Mouse (Mus musculus): ENCODE data around the gene Pltp. TPM values are rescaled to one million over a fixed set of nuclear protein-coding genes. Genes with fewer than 3 reads are reported as not detected.

Gene Pltp
- polyA plus RNA-seq, 1 experiment from 2014 or later, result 28.1 TPM

DNA sequence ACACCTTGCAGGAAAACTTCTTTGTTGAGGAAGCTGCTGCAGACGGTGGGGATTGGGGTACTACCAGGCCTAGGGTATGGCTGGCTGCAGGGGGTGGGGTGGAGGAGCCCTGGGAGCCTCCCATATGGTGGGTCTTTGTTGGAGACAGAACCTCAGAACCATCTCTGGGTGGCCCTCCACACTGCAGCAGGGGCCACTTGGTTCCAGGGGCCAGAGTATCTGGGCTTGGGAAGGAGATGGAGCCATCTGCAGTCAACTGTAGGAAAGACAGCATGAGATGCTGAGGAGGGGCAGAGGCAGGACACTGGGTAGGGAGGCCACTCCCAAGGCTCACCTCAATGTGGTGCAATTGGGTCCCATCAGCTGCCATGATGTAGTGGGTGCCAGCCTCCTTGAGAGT lies 37.1 kb upstream of the Pltp start:
- H3K27me3 ChIP-seq (replicated peaks; ENCODE audit: control insufficient read depth, insufficient read depth, low read length), result no peaks in the 10 kb centered on the region
- no peaks in the 10 kb centered on the region for H3K4me1 ChIP-seq (replicated peaks; ENCODE audit: control insufficient read depth, insufficient read depth, low read length)
- no peaks in the 10 kb centered on the region for H3K9me3 ChIP-seq (ENCODE audit: control insufficient read depth, low read length)
- no peak overlapping the region for H3K9ac ChIP-seq (ENCODE audit: low read length)
- DNase-seq (ENCODE audit: low spot score), result no peak
- H3K36me3 ChIP-seq (ENCODE audit: control insufficient read depth, insufficient read depth, low read length), result peaks cover 100% of the 10 kb centered on the region
- no peak for ATAC-seq (replicated peaks; ENCODE audit: low FRiP score, low TSS enrichment, low read depth)
- H3K4me3 ChIP-seq (ENCODE audit: low read depth, low read length), result no peak overlapping the region
- no peak overlapping the region for H3K27ac ChIP-seq (ENCODE audit: low read depth)
- WGBS, result 93% methylated on average over 1 of the region's 1 CpGs
- no peak overlapping the region for H3K4me2 ChIP-seq (ENCODE audit: low read length)

DNA sequence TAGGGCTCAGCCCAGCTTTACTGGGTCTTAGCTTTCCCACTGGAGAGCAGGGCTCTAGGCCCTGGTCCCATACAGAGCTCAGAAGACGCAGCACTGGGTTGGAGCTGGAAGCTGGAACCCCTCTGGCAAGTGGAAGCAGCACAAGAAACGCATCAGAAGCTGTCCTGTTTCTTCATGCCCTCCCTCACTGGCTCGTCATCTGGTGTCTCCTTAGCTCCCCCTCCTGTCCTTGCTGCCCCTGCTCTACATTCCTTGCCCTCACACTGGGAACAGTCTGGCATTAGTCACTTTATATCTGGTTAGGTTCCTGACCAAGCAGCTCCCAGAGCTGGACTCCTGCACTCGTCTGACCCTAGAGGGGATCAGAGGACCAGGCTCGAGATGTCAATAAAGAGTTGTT lies 36.5 kb upstream of the Pltp start:
- DNase-seq (ENCODE audit: low spot score) (no peak), ATAC-seq (replicated peaks; ENCODE audit: low FRiP score, low TSS enrichment, low read depth) (no peak)
- Histone ChIP-seq H3K27me3 (replicated peaks; ENCODE audit: control insufficient read depth, insufficient read depth, low read length) (no peaks in the 10 kb centered on the region), H3K27ac (ENCODE audit: low read depth) (no peak overlapping the region), H3K4me1 (replicated peaks; ENCODE audit: control insufficient read depth, insufficient read depth, low read length) (no peaks in the 10 kb centered on the region), H3K4me2 (ENCODE audit: low read length) (no peak overlapping the region), H3K9ac (ENCODE audit: low read length) (no peak overlapping the region), H3K4me3 (ENCODE audit: low read depth, low read length) (no peak overlapping the region), H3K36me3 (ENCODE audit: control insufficient read depth, insufficient read depth, low read length) (peaks cover 100% of the 10 kb centered on the region), H3K9me3 (ENCODE audit: control insufficient read depth, low read length) (no peaks in the 10 kb centered on the region)
- WGBS, result 67% methylated on average over 5 of the region's 5 CpGs

DNA sequence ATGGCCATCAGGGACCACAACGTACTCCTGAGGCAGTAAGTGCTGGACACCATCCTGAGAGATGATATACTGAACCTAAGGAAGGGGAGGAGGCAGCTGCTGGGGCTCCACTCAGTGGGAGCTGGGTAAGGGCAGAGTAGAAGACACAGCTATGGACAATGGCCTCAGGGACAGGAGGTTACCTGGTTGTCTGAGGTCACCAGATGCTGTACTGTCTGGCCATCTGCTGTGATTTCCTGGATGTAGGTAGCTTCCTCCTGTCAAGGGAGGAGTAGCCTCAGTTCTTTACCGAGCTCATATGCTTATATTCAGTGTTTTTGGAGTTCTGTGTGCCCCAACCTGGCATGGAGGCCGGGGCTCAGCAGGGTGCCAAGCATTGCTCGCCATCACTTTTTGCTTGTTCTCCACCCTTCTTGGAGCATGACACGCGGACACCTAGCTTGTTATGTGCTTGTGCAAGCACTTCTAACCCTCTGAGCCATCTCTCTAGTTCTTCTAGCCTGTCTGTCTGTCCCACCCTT lies 35.2 kb upstream of the Pltp start:
- Histone ChIP-seq H3K4me2 (ENCODE audit: low read length) (no peak overlapping the region), H3K27ac (ENCODE audit: low read depth) (no peak overlapping the region), H3K4me1 (replicated peaks; ENCODE audit: control insufficient read depth, insufficient read depth, low read length) (no peaks in the 10 kb centered on the region), H3K27me3 (replicated peaks; ENCODE audit: control insufficient read depth, insufficient read depth, low read length) (no peaks in the 10 kb centered on the region), H3K4me3 (ENCODE audit: low read depth, low read length) (no peak overlapping the region), H3K9ac (ENCODE audit: low read length) (no peak overlapping the region), H3K36me3 (ENCODE audit: control insufficient read depth, insufficient read depth, low read length) (peaks cover 100% of the 10 kb centered on the region), H3K9me3 (ENCODE audit: control insufficient read depth, low read length) (no peaks in the 10 kb centered on the region)
- ATAC-seq (replicated peaks; ENCODE audit: low FRiP score, low TSS enrichment, low read depth) (no peak), DNase-seq (ENCODE audit: low spot score) (no peak)
- 90% methylated on average over 6 of the region's 6 CpGs for WGBS

DNA sequence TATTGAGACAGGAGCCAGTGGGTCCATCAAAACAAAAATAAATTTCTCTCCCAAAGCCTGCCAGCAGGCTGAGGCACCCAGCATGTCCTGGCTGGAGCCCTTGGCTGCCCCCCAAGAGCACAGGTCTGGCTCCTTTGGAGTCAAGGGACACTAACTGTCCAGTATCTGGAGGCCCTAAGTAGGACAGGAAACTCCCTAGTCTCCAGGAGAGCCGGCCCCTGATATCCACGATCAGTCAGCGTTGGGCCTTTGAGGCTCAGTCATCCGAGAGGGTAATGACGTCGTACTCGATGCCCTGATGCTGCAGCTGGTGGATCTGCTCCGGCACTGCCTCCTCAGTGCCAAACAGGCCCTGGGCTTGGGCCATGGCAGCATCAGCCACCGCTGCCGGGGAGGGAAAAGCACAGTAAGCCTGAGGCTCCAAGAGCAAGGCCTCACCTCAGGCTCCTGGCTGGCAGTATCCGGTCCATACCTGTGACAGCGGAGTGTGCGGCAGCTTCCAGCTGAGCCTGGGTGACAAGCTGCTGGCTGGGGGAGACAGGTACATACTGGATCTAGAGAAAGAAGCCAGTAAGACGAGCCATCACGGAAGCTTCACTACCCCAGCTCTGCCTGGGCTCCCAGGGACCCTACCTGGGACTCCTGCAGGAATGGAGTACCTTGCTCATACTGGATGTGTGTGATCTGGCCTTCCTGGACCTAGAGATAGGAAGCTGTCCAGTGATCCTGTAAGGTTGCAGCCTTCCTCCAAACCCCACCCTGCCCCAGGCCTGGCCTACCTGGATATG lies 34.6 kb upstream of the Pltp start:
- Histone ChIP-seq H3K27me3 (replicated peaks; ENCODE audit: control insufficient read depth, insufficient read depth, low read length) (no peaks in the 10 kb centered on the region), H3K9ac (ENCODE audit: low read length) (no peak overlapping the region), H3K4me2 (ENCODE audit: low read length) (no peak overlapping the region), H3K4me1 (replicated peaks; ENCODE audit: control insufficient read depth, insufficient read depth, low read length) (no peaks in the 10 kb centered on the region), H3K27ac (ENCODE audit: low read depth) (no peak overlapping the region), H3K36me3 (ENCODE audit: control insufficient read depth, insufficient read depth, low read length) (peaks cover 100% of the 10 kb centered on the region), H3K4me3 (ENCODE audit: low read depth, low read length) (no peak overlapping the region), H3K9me3 (ENCODE audit: control insufficient read depth, low read length) (no peaks in the 10 kb centered on the region)
- DNase-seq (ENCODE audit: low spot score), result no peak
- WGBS, result 87% methylated on average over 15 of the region's 15 CpGs
- ATAC-seq (replicated peaks; ENCODE audit: low FRiP score, low TSS enrichment, low read depth), result no peak

DNA sequence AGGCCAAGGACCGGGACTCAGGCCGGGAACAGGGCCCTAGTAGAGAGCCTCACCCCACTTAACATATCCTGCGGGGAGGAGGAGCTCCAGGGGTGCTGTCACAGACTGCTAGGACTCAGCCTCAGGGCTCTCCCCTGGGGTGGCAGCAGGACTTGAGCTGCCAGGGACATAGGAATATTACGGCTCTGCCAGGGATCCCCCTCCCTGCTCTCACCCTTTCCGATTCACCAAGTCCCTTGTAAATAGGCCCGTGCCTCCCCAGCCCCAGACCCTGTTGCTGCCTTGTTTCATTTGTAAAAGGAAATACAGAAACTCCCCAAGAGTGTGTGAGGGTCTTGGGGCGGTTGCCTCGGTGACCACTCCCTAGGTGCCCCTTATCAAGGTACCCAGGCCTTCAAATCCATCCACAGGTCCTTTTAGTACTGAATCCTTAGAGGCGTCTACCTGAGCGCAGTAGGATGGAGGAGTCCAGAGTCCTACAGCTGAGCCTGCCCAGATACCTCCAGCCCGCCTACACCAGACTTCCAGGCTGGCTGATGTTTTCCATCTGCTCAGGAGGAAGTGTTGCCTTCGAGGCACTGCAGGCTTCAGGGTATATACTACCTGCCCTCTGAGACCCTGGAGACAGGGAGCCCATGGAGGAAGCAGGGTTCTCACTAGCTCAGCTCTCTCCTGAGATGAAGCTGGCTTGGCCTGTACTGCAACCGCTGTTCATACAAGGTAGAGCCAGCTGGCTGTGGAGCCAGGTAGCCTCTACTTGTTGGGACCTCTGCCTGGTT lies 33.7 kb upstream of the Pltp start:
- no peaks in the 10 kb centered on the region for H3K27me3 ChIP-seq (replicated peaks; ENCODE audit: control insufficient read depth, insufficient read depth, low read length)
- WGBS, result 79% methylated on average over 13 of the region's 13 CpGs
- no peak overlapping the region for H3K27ac ChIP-seq (ENCODE audit: low read depth)
- ATAC-seq (replicated peaks; ENCODE audit: low FRiP score, low TSS enrichment, low read depth) (no peak), DNase-seq (ENCODE audit: low spot score) (no peak)
- no peak overlapping the region for H3K4me2 ChIP-seq (ENCODE audit: low read length)
- no peak overlapping the region for H3K9ac ChIP-seq (ENCODE audit: low read length)
- H3K9me3 ChIP-seq (ENCODE audit: control insufficient read depth, low read length), result no peaks in the 10 kb centered on the region
- no peak overlapping the region for H3K4me3 ChIP-seq (ENCODE audit: low read depth, low read length)
- H3K4me1 ChIP-seq (replicated peaks; ENCODE audit: control insufficient read depth, insufficient read depth, low read length), result no peaks in the 10 kb centered on the region
- peaks cover 100% of the 10 kb centered on the region for H3K36me3 ChIP-seq (ENCODE audit: control insufficient read depth, insufficient read depth, low read length)

DNA sequence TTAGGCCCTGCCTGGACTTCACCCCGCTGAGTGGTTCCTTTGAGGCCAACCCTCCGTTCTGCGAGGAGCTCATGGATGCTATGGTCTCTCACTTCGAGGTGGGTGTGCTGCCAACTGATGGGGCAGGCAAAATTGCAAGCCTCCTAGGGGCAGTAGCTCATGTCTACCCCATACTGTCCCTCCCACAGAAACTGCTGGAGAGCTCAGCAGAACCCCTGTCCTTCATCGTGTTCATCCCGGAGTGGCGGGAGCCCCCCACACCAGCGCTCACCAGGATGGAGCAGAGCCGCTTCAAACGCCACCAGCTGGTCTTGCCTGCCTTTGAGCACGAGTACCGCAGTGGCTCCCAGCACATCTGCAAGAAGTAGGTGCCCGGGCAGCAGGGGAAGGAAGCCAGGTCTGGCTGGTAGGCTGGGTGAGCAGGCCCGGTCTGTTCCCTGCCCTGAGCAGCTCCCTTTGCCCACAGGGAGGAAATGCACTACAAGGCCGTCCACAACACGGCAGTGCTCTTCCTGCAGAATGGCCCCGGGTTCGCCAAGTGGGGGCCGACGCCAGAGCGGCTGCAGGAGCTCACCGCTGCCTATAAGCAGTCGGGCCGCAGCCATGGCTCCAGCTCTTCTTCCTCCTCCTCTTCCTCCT lies 33.0 kb upstream of the Pltp start:
- Histone ChIP-seq H3K4me3 (ENCODE audit: low read depth, low read length) (no peak overlapping the region), H3K9me3 (ENCODE audit: control insufficient read depth, low read length) (no peaks in the 10 kb centered on the region)

DNA sequence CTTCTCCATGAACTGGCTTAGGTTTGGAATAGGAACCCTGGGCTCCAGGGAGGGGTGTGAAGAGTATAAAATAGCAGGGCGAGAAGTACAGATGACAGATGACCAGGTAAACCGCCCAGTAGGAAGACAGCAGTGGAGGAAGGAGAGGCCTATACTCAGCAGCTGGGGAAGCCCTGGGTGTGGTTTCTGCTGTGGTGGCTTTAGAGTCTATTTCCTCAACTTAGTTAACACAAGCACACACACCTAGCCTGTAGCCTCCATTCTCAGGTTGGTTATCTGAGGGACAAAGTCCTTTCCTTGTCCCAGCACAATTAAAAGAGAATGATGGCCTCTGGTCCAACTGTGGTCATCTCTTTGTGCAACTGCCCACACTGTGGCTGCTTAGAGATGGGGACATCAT lies 32.4 kb upstream of the Pltp start:
- no peaks in the 10 kb centered on the region for H3K27me3 ChIP-seq (replicated peaks; ENCODE audit: control insufficient read depth, insufficient read depth, low read length)
- no peak for ATAC-seq (replicated peaks; ENCODE audit: low FRiP score, low TSS enrichment, low read depth)
- H3K4me2 ChIP-seq (ENCODE audit: low read length), result no peak overlapping the region
- H3K4me1 ChIP-seq (replicated peaks; ENCODE audit: control insufficient read depth, insufficient read depth, low read length), result no peaks in the 10 kb centered on the region
- no peaks in the 10 kb centered on the region for H3K9me3 ChIP-seq (ENCODE audit: control insufficient read depth, low read length)
- no peak overlapping the region for H3K4me3 ChIP-seq (ENCODE audit: low read depth, low read length)
- H3K27ac ChIP-seq (ENCODE audit: low read depth), result no peak overlapping the region
- no peak overlapping the region for H3K9ac ChIP-seq (ENCODE audit: low read length)
- WGBS, result 90% methylated on average over 2 of the region's 2 CpGs
- peaks cover 100% of the 10 kb centered on the region for H3K36me3 ChIP-seq (ENCODE audit: control insufficient read depth, insufficient read depth, low read length)
- no peak for DNase-seq (ENCODE audit: low spot score)

More for the DNA sequence above, 33.0 kb upstream of the Pltp start:
- no peak overlapping the region for H3K9ac ChIP-seq (ENCODE audit: low read length)
- DNase-seq (ENCODE audit: low spot score) (no peak), ATAC-seq (replicated peaks; ENCODE audit: low FRiP score, low TSS enrichment, low read depth) (no peak)
- H3K36me3 ChIP-seq (ENCODE audit: control insufficient read depth, insufficient read depth, low read length), result peaks cover 100% of the 10 kb centered on the region
- H3K4me2 ChIP-seq (ENCODE audit: low read length), result no peak overlapping the region
- no peak overlapping the region for H3K27ac ChIP-seq (ENCODE audit: low read depth)
- H3K4me1 ChIP-seq (replicated peaks; ENCODE audit: control insufficient read depth, insufficient read depth, low read length), result no peaks in the 10 kb centered on the region
- 92% methylated on average over 24 of the region's 24 CpGs for WGBS
- no peaks in the 10 kb centered on the region for H3K27me3 ChIP-seq (replicated peaks; ENCODE audit: control insufficient read depth, insufficient read depth, low read length)

DNA sequence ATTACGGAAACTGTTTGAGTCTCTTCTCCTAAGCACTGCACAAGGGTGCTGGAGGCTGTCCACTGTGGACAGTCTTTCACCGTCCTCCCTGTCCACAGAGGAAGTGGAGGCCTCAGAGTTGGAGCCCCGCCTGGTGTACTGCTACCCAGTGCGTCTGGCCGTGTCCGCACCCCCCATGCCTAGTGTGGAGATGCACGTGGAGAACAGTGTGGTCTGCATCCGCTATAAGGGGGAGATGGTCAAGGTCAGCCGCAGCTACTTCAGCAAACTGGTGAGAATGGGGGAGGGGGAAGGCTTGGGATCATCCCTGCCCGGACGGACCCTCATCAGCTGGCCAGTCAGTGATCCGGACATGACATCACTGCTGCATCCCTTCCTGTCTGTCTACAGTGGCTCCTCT lies 31.5 kb upstream of the Pltp start:
- no peak for ATAC-seq (replicated peaks; ENCODE audit: low FRiP score, low TSS enrichment, low read depth)
- no peak overlapping the region for H3K9ac ChIP-seq (ENCODE audit: low read length)
- no peak overlapping the region for H3K4me3 ChIP-seq (ENCODE audit: low read depth, low read length)
- no peaks in the 10 kb centered on the region for H3K4me1 ChIP-seq (replicated peaks; ENCODE audit: control insufficient read depth, insufficient read depth, low read length)
- H3K9me3 ChIP-seq (ENCODE audit: control insufficient read depth, low read length), result no peaks in the 10 kb centered on the region
- no peaks in the 10 kb centered on the region for H3K27me3 ChIP-seq (replicated peaks; ENCODE audit: control insufficient read depth, insufficient read depth, low read length)
- DNase-seq (ENCODE audit: low spot score), result no peak
- peaks cover 100% of the 10 kb centered on the region for H3K36me3 ChIP-seq (ENCODE audit: control insufficient read depth, insufficient read depth, low read length)
- H3K27ac ChIP-seq (ENCODE audit: low read depth), result no peak overlapping the region
- H3K4me2 ChIP-seq (ENCODE audit: low read length), result no peak overlapping the region
- WGBS, result 79% methylated on average over 12 of the region's 12 CpGs
